Mouse (Mus musculus): ENCODE measurements around the gene Gm43517. TPM values are rescaled to one million over a fixed set of nuclear protein-coding genes. Genes with fewer than 3 reads are reported as not detected.

Gm43517 gene
- not detected in 2 replicates for total RNA-seq (2017)

DNA sequence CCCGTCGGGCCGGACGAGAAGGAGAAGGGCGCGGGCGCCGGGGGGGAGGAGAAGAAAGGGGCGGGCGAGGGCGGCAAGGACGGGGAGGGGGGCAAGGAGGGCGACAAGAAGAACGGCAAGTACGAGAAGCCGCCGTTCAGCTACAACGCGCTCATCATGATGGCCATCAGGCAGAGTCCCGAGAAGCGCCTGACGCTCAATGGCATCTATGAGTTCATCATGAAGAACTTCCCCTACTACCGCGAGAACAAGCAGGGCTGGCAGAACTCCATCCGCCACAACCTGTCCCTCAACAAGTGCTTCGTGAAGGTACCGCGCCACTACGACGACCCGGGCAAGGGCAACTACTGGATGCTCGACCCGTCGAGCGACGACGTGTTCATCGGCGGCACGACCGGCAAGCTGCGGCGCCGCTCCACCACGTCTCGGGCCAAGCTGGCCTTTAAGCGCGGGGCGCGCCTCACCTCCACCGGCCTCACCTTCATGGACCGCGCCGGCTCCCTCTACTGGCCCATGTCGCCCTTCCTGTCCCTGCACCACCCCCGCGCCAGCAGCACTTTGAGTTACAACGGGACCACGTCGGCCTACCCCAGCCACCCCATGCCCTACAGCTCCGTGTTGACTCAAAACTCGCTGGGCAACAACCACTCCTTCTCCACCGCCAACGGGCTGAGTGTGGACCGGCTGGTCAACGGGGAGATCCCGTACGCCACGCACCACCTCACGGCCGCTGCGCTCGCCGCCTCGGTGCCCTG lies at the start of gene Gm43517:
Gene Gm43517, plus strand, starts transcription at position 299 of the 755 bp plus-strand sequence.
- ATAC-seq (ENCODE audit: extremely low read depth, insufficient number of reproducible peaks, low FRiP score, poor library complexity, severe bottlenecking): no peak

GRCm38 (mm10) chr12:49349697-49350096 lies 35.3 kb upstream of the Gm43517 start:
- no peak for ATAC-seq (ENCODE audit: extremely low read depth, insufficient number of reproducible peaks, low FRiP score, poor library complexity, severe bottlenecking)

GRCm38 (mm10) chr12:49368931-49369330 lies 16.0 kb upstream of the Gm43517 start:
- no peak for ATAC-seq (ENCODE audit: extremely low read depth, insufficient number of reproducible peaks, low FRiP score, poor library complexity, severe bottlenecking)

GRCm38 (mm10) chr12:49372170-49372569 lies 12.8 kb upstream of the Gm43517 start:
- ATAC-seq (ENCODE audit: extremely low read depth, insufficient number of reproducible peaks, low FRiP score, poor library complexity, severe bottlenecking): no peak

GRCm38 (mm10) chr12:49373176-49373575 lies 11.8 kb upstream of the Gm43517 start:
- no peak for ATAC-seq (ENCODE audit: extremely low read depth, insufficient number of reproducible peaks, low FRiP score, poor library complexity, severe bottlenecking)

- no peak for ATAC-seq (ENCODE audit: extremely low read depth, insufficient number of reproducible peaks, low FRiP score, poor library complexity, severe bottlenecking)
Measured at GRCm38 (mm10) chr12:49373821-49374605, 11.0 kb upstream of the Gm43517 start.

DNA sequence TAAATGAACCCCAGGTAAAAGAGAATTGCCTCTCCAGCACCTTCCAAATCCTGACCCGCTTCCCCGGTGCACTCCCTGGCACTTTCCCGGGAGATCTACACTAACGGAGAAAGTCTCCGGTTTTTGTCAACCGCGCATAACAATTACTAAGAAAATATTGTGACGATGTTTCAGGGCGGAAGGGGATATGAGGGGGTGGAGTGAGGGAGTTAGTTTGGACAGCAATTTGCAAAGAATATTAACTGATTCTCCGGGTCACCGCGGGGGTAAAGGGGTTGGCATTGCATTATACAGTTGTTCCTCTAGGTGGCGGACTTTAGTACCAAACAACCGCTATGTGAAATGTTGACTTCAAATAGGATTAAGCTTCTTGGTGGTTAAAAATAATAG lies 10.4 kb upstream of the Gm43517 start:
- no peak for ATAC-seq (ENCODE audit: extremely low read depth, insufficient number of reproducible peaks, low FRiP score, poor library complexity, severe bottlenecking)

DNA sequence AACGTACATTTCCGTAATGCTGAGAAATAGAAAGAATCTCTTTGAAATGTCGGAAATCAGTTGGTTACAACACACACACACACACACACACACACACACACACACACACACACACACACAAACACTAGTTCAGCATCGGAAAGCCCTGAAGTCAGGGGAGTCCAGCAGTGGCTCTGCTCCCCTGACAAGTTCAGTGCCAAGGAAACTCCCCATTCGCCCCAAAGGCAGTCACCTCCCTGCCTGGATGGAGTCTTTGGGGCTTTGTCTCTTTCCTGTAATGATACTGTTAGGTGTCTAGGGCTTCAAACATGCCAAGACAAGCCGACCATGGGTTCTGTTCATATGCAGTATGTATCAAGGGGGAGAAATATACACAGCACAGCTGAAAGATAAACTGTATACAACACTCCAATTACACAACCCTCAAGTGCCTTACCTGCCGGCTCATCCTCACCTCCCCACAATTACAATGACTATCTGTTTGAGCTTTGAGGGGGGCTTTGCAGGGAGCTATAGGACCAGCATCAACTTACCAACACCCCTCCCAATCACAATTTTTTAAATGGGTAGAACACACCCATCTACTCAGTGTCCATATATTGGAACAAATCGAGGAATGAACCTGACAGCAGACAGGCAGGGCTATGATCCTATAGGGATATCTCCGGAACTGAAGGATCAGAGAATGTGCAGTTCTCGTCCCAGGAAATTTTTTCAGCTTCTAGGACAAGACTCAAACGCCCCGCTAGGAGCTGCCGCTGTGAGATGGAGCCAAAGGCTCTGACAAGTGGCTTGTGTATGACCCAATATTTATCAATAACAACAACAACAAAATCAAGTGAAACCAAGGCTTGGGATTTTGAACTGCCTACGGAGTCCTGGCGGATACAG lies 9.3 kb upstream of the Gm43517 start:
- no peak for ATAC-seq (ENCODE audit: extremely low read depth, insufficient number of reproducible peaks, low FRiP score, poor library complexity, severe bottlenecking)

GRCm38 (mm10) chr12:49376318-49376992 lies 8.5 kb upstream of the Gm43517 start:
- ATAC-seq (ENCODE audit: extremely low read depth, insufficient number of reproducible peaks, low FRiP score, poor library complexity, severe bottlenecking): no peak

- ATAC-seq (ENCODE audit: extremely low read depth, insufficient number of reproducible peaks, low FRiP score, poor library complexity, severe bottlenecking): no peak
Measured at GRCm38 (mm10) chr12:49377281-49377970, 7.5 kb upstream of the Gm43517 start.

GRCm38 (mm10) chr12:49378920-49379319 lies 6.1 kb upstream of the Gm43517 start:
- ATAC-seq (ENCODE audit: extremely low read depth, insufficient number of reproducible peaks, low FRiP score, poor library complexity, severe bottlenecking): no peak

- no peak for ATAC-seq (ENCODE audit: extremely low read depth, insufficient number of reproducible peaks, low FRiP score, poor library complexity, severe bottlenecking)
Measured at GRCm38 (mm10) chr12:49379446-49379845, 5.5 kb upstream of the Gm43517 start.

GRCm38 (mm10) chr12:49380442-49380841 lies 4.5 kb upstream of the Gm43517 start:
- ATAC-seq (ENCODE audit: extremely low read depth, insufficient number of reproducible peaks, low FRiP score, poor library complexity, severe bottlenecking): no peak

- no peak for ATAC-seq (ENCODE audit: extremely low read depth, insufficient number of reproducible peaks, low FRiP score, poor library complexity, severe bottlenecking)
Measured at GRCm38 (mm10) chr12:49381031-49381525, 3.9 kb upstream of the Gm43517 start.

GRCm38 (mm10) chr12:49381721-49382365 lies 3.1 kb upstream of the Gm43517 start:
- ATAC-seq (ENCODE audit: extremely low read depth, insufficient number of reproducible peaks, low FRiP score, poor library complexity, severe bottlenecking): no peak

DNA sequence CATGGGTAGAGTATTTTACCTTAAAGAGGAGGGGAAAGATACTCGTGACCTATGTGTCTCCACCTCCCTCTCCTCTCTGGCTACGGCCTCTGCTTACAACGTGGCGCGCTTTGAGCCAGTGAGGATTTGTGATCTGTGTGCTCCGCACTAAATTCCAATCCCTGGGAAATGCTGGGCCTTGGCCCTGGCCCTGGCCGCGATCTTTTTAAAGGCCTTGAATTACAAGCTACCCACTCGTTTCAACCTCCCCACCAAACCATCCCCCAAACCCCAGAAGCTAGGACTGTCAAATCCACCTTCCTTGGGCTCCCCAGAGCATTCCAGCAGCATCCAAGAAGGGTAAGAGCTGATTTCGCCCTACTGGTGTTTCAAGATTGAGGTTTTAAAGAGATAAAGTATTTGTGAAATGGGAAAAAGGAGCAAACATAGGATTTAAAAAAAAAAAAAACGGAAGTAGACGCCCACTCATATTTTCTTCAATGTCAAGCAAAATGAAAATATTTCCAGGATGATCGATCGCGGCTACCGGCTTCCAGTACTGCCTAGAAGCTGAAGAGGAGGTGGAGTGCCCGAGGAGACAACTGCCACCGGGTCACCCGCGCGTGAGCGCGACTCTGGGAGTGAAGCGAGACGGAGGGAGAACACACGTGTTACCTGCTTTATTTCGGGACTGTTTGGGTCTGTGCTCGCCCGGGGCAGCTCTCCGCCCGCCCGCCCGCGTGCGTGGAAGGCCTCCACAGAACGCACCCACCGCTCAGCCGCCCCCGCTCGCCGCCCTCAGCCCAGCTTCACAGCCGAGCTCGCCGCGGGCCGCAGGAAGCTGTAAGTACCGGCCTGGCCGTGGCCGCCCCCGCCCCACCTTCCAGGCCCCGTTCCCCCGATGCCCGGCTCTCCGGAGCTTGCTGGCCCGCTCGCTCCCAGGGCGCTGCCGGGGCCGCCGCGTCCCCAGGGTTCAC lies 2.1 kb upstream of the Gm43517 start, which contains the start of gene Foxg1:
Gene Foxg1, plus strand, starts transcription at position 96 of the 956 bp plus-strand sequence.
- ATAC-seq (ENCODE audit: extremely low read depth, insufficient number of reproducible peaks, low FRiP score, poor library complexity, severe bottlenecking): no peak

Data from neutrophil, adult 5-6 weeks (primary cell).